Comparison of ENCODE assay signal across 21 mouse cellular contexts in genomic region chr10:78162646-78163045, GRCm38 (mm10).
"Had no signal": no experiment of that assay in that cellular context is flagged by ENCODE, and none has a peak within 500 bp of the region (broad histone marks: within the 10 kb centered on the region; RNA-seq: fewer than 3 reads in every experiment).

No protein-coding gene starts in this region.

- H3K4me3 ChIP-seq: intestine, embryonic 15.5 days; layer of hippocampus, adult 2 months; limb, embryonic 12.5 days; liver, embryonic 13.5 days; lung, embryonic 15.5 days; megakaryocyte, embryonic 14.5 days; midbrain, embryonic 12.5 days; neural tube, embryonic 13.5 days had no signal

- DNase-seq: kidney, adult 18-20 months; kidney, postnatal 10 days; kidney, postnatal 4 days; liver; liver, embryonic 13.5 days; liver, postnatal 0 days; lung, postnatal 14 days; retina, postnatal 1 day; right cerebral cortex, postnatal 4 days; spleen, adult 18-20 months; thymus, adult 18-20 months; thymus, postnatal 25 days had no signal

- H3K4me2 ChIP-seq: intestine, embryonic 15.5 days; limb, embryonic 12.5 days; liver, embryonic 13.5 days; lung, embryonic 15.5 days; midbrain, embryonic 12.5 days; neural tube, embryonic 13.5 days had no signal

- H3K9me3 ChIP-seq: intestine, embryonic 15.5 days; limb, embryonic 12.5 days; liver, embryonic 13.5 days; lung, embryonic 15.5 days; megakaryocyte, embryonic 14.5 days; midbrain, embryonic 12.5 days; neural tube, embryonic 13.5 days had no signal

- H3K9ac ChIP-seq: intestine, embryonic 15.5 days; limb, embryonic 12.5 days; liver, embryonic 13.5 days; liver, postnatal 0 days; lung, embryonic 15.5 days; midbrain, embryonic 12.5 days; neural tube, embryonic 13.5 days had no signal

- H3K27ac ChIP-seq: intestine, embryonic 15.5 days; layer of hippocampus, adult 2 months; limb, embryonic 12.5 days; liver, embryonic 13.5 days; lung, embryonic 15.5 days; macrophage; midbrain, embryonic 12.5 days; neural tube, embryonic 13.5 days had no signal

- ATAC-seq: intestine, embryonic 15.5 days; liver, postnatal 0 days; midbrain, embryonic 16.5 days had no signal

- H3K27me3 ChIP-seq: intestine, embryonic 15.5 days; limb, embryonic 12.5 days; liver, embryonic 13.5 days; lung, embryonic 15.5 days; midbrain, embryonic 12.5 days; neural tube, embryonic 13.5 days had no signal
